Mouse (Mus musculus) urinary bladder, postnatal 4 days (tissue): ENCODE results near the gene Olfr763.
"Not testable (repeated sequence)": the region's sequence is repeated elsewhere in the genome, so short reads cannot be mapped to it uniquely, and the experiment has no call there.

Source experiments
- DNase-seq, 2 experiments: peaks; one replicate each; pipeline ENCODE4 v3.0.0; 2021 to 2022; ENCODE audit warnings: low spot score in 2 of 2

Gene Olfr763

DNA sequence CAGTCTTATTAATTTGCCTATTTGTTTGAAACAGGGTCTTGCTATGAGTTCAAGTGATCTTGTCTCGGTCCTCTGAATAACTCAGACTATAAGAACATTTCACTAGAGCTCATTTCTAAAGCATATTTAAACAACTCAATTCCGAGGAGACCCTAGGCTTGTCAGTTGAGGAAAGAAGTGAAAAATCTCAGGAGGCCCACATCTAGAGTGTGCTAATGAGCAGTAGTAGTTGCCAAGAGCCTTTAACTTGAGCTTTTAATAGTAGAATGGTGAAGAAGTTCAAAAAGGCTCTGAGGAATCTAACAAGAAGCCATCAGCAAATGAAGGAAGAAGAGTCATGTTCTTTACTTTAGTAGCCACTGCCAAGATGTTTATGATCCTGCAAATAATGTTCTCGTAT is 29.2 kb downstream of the Olfr763 start, which contains the start of gene Olfr764-ps1:
Gene Olfr764-ps1 (minus strand): TSS at position 101 of the 400 bp plus-strand sequence.
- no peak for DNase-seq

DNA sequence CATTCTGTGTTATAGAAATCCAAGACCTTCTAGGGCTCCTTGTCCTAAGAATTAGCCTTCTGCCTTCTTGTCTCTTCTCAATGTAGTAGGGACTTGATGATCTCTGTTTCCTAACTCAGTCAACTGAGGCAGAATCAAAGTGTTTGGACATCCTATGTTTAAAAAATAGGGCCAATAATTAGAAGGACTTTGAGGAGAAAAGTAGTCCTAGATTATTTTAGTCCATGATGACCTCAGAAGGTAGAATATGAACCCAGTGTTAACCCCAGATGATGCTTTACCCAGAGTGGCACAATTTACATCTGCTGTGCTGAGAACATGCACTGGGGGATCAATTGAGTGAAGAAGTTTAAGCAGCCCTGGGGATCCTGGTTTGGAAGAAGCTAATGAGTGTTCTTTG is 39.3 kb downstream of the Olfr763 start, which contains the start of gene Olfr765:
Gene Olfr765 (minus strand): TSS at position 101 of the 400 bp plus-strand sequence.
- not testable (repeated sequence) for DNase-seq
